Mouse (Mus musculus) forebrain, embryonic 12.5 days (tissue): ENCODE measurements around the gene Lsm14a. TPM values are rescaled to one million over a fixed set of nuclear protein-coding genes. Genes with fewer than 3 reads are reported as not detected.

Source experiments
- ATAC-seq: fragments of 200-750 bp; cut with Nextera tagmentation; 2 replicates; pipeline ENCODE4 v1.8.0; 2017; ENCODE audit warnings: moderate TSS enrichment; ENCODE audit not compliant: low FRiP score
- H3K27ac ChIP-seq: fragments of 300-500 bp; sonication (generic); 2 replicates; pipeline ENCODE4 v1.5.1; 2016; ENCODE audit warnings: mild to moderate bottlenecking
- H3K27me3 ChIP-seq: fragments of 300-500 bp; sonication (generic); 2 replicates; pipeline ENCODE4 v1.6.1; 2016; ENCODE audit warnings: mild to moderate bottlenecking
- H3K36me3 ChIP-seq: fragments of 300-500 bp; sonication (generic); replicated peaks from 2 replicates; pipeline ENCODE4 v1.6.1; 2016; ENCODE audit warnings: mild to moderate bottlenecking
- H3K4me1 ChIP-seq: fragments of 300-500 bp; sonication (generic); 2 replicates; pipeline ENCODE4 v1.6.1; 2016
- H3K4me2 ChIP-seq: fragments of 300-500 bp; sonication (generic); 2 replicates; pipeline ENCODE4 v1.6.1; 2016; ENCODE audit warnings: mild to moderate bottlenecking, moderate library complexity
- H3K4me3 ChIP-seq: fragments of 300-500 bp; sonication (generic); replicated peaks from 2 replicates; pipeline ENCODE4 v1.5.1; 2016; ENCODE audit warnings: mild to moderate bottlenecking
- H3K9ac ChIP-seq: fragments of 300-500 bp; sonication (generic); 2 replicates; pipeline ENCODE4 v1.6.1; 2016; ENCODE audit warnings: mild to moderate bottlenecking
- H3K9me3 ChIP-seq: fragments of 300-500 bp; sonication (generic); 2 replicates; pipeline ENCODE4 v1.6.1; 2016
- WGBS: fragments of 180-500 bp; shearing (Covaris S2); methylation state at CpG from one replicate; pipeline ENCODE4 v1.1.7; 2016; 5-methylcytosine and 5-hydroxymethylcytosine counted together
- polyA plus RNA-seq: library from polyadenylated mRNA; unstranded; fragments of >200 nt; fragmentation: Nextera tagmentation; extraction: Ambion mirVana; gene quantifications from 2 replicates; pipeline ENCODE4 v1.2.1, GENCODE M21; 2016

The Lsm14a gene
- polyA plus RNA-seq, 1 experiment from 2014 or later: 115 TPM

DNA sequence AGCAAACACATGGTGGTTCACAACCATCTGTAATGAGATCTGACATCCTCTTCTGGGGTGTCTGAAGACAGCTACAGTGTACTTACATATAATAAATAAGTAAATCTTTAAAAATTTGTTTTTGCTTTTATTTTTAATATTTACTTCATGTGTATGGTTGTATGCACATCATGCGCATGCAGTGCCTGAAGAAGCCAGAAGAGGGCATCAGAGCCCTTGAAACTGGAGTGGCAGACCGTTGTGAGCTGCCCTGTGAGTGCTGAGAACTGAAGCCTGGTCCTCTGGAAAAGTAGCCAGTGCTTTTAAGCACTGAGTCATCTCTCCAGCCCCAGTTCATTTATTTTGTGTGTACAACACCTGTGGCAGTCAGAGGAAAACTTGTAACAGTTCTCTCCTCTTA lies 69.1 kb downstream of the Lsm14a start:
- Histone ChIP-seq H3K4me1 (0 out of 2 replicates have a peak, but pooled peaks cover 5% of the 10 kb centered on the region), H3K4me3 (no peak overlapping the region), H3K4me2 (no peak overlapping the region), H3K9ac (no peak overlapping the region), H3K36me3 (no peaks in the 10 kb centered on the region), H3K9me3 (no peaks in the 10 kb centered on the region), H3K27ac (no peak overlapping the region), H3K27me3 (no peaks in the 10 kb centered on the region)
- ATAC-seq: no peak
- WGBS: 93% methylated on average over 2 of the region's 2 CpGs

- no peaks in the 10 kb centered on the region for H3K36me3 ChIP-seq
- WGBS: 89% methylated on average over 8 of the region's 8 CpGs
- no peak overlapping the region for H3K27ac ChIP-seq
- H3K4me3 ChIP-seq: no peak overlapping the region
- H3K9ac ChIP-seq: no peak overlapping the region
- H3K4me2 ChIP-seq: no peak overlapping the region
- H3K4me1 ChIP-seq: 0 out of 2 replicates have a peak, but pooled peaks cover 5% of the 10 kb centered on the region
- ATAC-seq: no peak
- H3K9me3 ChIP-seq: no peaks in the 10 kb centered on the region
- H3K27me3 ChIP-seq: no peaks in the 10 kb centered on the region
Measured at GRCm38 (mm10) chr7:34323351-34323750, 69.8 kb downstream of the Lsm14a start.

DNA sequence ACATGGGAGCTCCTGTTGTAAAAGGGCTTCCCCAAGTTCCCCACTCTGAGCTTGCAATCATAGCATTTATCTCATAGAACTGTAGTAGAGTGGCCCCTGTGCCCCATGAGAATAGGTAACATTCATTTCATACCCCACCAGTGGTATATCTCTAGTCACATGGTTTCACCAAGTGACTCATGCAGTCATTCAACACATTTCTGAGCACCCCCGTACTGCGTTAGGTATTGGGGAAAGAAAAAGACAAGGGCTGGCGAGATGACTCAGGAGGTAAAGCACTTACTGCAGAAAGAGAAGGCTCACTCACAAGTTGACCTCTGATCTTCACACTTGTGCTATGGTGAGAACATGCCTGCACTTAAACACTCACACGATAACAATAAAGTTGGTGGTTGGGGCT lies 71.2 kb downstream of the Lsm14a start:
- Histone ChIP-seq H3K4me3 (no peak overlapping the region), H3K27ac (no peak overlapping the region), H3K27me3 (no peaks in the 10 kb centered on the region), H3K36me3 (no peaks in the 10 kb centered on the region), H3K4me2 (no peak overlapping the region), H3K9ac (no peak overlapping the region), H3K9me3 (no peaks in the 10 kb centered on the region), H3K4me1 (0 out of 2 replicates have a peak, but pooled peaks cover 5% of the 10 kb centered on the region)
- WGBS: 91% methylated on average over 4 of the region's 4 CpGs
- no peak for ATAC-seq

GRCm38 (mm10) chr7:34321119-34321518 lies 72.0 kb downstream of the Lsm14a start:
- no peaks in the 10 kb centered on the region for H3K9me3 ChIP-seq
- no peak overlapping the region for H3K9ac ChIP-seq
- no peak overlapping the region for H3K4me3 ChIP-seq
- no peak for ATAC-seq
- H3K36me3 ChIP-seq: no peaks in the 10 kb centered on the region
- 84% methylated on average over 5 of the region's 5 CpGs for WGBS
- H3K27me3 ChIP-seq: no peaks in the 10 kb centered on the region
- H3K4me1 ChIP-seq: 0 out of 2 replicates have a peak, but pooled peaks cover 5% of the 10 kb centered on the region
- no peak overlapping the region for H3K4me2 ChIP-seq
- H3K27ac ChIP-seq: no peak overlapping the region

DNA sequence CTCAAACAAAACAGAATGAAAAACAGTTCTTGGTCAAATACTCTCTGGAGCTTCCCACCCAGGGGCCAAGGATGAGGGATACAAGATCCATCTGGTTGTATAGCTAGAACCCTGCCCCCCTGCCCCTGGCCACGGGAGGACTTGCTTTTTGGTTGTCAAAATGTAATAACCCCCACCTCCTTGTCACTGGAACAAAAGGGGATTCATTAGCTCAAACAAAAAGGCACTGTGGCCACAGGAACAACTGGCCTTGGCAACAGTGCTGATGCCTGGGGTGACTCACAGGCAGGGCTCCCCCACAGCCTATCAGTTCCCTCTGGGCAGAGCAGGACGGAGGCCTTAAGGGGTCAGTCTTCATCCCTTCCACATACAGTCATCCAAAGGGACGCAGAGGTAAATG lies 73.2 kb downstream of the Lsm14a start:
- Histone ChIP-seq H3K4me2 (no peak overlapping the region), H3K36me3 (no peaks in the 10 kb centered on the region), H3K27ac (no peak overlapping the region), H3K9me3 (no peaks in the 10 kb centered on the region), H3K27me3 (no peaks in the 10 kb centered on the region), H3K4me3 (no peak overlapping the region), H3K9ac (no peak overlapping the region), H3K4me1 (0 out of 2 replicates have a peak, but pooled peaks cover 5% of the 10 kb centered on the region)
- 41% methylated on average over 3 of the region's 3 CpGs for WGBS
- no peak for ATAC-seq

- ATAC-seq: no peak
- 0 out of 2 replicates have a peak, but pooled peaks cover 5% of the 10 kb centered on the region for H3K4me1 ChIP-seq
- H3K4me3 ChIP-seq: no peak overlapping the region
- no peaks in the 10 kb centered on the region for H3K36me3 ChIP-seq
- no peak overlapping the region for H3K27ac ChIP-seq
- H3K9ac ChIP-seq: no peak overlapping the region
- H3K9me3 ChIP-seq: no peaks in the 10 kb centered on the region
- no peak overlapping the region for H3K4me2 ChIP-seq
- 95% methylated on average over 2 of the region's 2 CpGs for WGBS
- no peaks in the 10 kb centered on the region for H3K27me3 ChIP-seq
Measured at GRCm38 (mm10) chr7:34319123-34319522, 74.0 kb downstream of the Lsm14a start.

DNA sequence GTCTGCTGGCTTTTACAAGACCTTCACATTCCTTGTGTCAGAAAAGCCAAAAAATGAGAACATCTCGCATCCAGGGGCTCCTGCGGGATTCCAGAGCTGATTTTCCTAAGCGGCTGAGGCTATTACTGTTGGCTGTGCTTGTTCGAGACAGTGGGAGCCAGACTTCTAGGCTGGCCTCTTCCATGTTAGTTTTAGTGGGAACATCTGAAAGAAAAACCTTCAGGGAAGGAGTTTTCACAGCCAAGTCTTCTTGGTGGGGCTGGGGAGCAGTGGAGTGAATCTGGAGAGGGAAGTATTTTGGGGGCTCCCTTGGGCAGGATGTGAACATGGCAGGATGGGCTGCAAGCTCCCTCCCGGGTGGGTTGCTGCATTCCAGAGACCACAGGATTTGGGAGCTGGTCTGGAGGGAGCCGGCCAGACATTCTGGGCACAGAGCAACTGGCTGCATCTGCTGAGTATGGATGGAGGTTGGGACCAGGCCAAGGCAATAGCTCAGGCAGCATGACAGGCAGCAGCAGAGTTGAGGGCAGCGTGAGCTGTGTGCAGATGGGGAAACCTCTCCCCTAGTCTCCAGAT lies 75.1 kb downstream of the Lsm14a start:
- H3K9me3 ChIP-seq: no peaks in the 10 kb centered on the region
- no peak overlapping the region for H3K27ac ChIP-seq
- 77% methylated on average over 7 of the region's 7 CpGs for WGBS
- no peak overlapping the region for H3K4me3 ChIP-seq
- no peak overlapping the region for H3K9ac ChIP-seq
- no peak overlapping the region for H3K4me2 ChIP-seq
- peaks cover 7% of the 10 kb centered on the region; the same call in 1 of the 2 replicates for H3K4me1 ChIP-seq
- no peak for ATAC-seq
- H3K36me3 ChIP-seq: no peaks in the 10 kb centered on the region
- no peaks in the 10 kb centered on the region for H3K27me3 ChIP-seq

DNA sequence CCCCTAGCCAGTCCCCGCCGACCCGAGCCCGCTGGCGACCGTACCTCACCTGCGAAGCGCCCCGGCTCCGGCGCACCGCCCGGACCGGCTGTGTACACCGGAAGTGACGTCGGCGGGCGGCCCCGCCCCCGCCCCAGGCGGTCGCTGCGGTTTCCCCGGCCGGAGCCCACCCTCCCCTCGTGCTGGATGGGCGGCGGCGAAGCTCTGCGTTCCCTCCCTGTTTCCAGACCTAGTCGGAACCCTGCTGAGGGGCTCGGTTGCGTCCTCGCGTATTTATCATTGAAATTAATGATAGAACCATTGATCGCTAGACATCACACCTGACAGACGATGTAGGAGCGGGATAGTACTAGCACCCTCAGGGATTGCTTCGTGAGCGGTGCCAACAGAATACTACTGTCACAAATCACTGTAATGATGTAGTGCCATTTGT lies 79.7 kb downstream of the Lsm14a start, which contains the start of gene 4931406P16Rik:
TSS of gene 4931406P16Rik (minus strand) at position 109 of the 433 bp plus-strand sequence.
- H3K9me3 ChIP-seq: no peaks in the 10 kb centered on the region
- WGBS: under 1% methylated on average over 36 of the region's 41 CpGs
- ATAC-seq: peak; percentile 98
- H3K27me3 ChIP-seq: no peaks in the 10 kb centered on the region
- peak within 1 kb of the TSS; percentile 85 for H3K27ac ChIP-seq
- peak within 1 kb of the TSS; percentile 95 for H3K9ac ChIP-seq
- no peaks in the 10 kb centered on the region for H3K36me3 ChIP-seq
- H3K4me3 ChIP-seq: peak within 1 kb of the TSS; percentile 98
- peak within 1 kb of the TSS; percentile 78 for H3K4me2 ChIP-seq
- H3K4me1 ChIP-seq: peaks cover 11% of the 10 kb centered on the region; the same call in 1 of the 2 replicates

- ATAC-seq: peak; percentile 90
- H3K9ac ChIP-seq: peak overlapping the region; percentile 95
- H3K27me3 ChIP-seq: no peaks in the 10 kb centered on the region
- no peaks in the 10 kb centered on the region for H3K9me3 ChIP-seq
- peak overlapping the region; percentile 78 for H3K4me2 ChIP-seq
- H3K4me3 ChIP-seq: peak overlapping the region; percentile 98
- peaks cover 11% of the 10 kb centered on the region; the same call in 1 of the 2 replicates for H3K4me1 ChIP-seq
- WGBS: under 1% methylated on average over 61 of the region's 73 CpGs
- H3K27ac ChIP-seq: peak overlapping the region; percentile 85
- no peaks in the 10 kb centered on the region for H3K36me3 ChIP-seq
Measured at GRCm38 (mm10) chr7:34312786-34313442, 80.2 kb downstream of the Lsm14a start.

DNA sequence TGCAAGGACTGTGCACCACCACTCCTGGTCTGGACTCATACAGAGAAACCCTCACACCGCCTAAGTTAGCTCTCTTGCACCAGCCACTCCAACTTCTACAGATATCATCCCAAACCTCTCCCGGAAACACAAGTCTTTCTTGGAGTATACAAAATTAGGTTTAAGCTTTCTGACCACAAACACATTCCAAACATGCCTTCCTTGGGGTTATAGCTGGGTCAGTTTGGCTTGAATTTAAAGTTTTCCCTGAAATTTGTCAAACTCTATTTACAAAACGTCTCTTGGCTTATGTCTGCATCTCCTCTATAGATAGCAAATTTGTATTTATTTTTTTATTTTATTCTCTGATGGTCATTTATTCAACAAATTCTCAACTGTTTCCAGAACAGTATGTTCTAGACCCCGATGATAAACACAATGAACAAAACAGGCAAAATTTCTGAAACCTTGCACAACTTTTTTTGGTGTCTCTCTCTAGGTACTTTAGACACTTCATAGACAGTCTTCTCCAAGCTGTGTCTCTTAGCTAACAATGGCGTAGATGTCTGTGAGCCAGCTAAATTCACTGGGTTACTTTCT lies 83.8 kb downstream of the Lsm14a start:
- H3K27me3 ChIP-seq: no peaks in the 10 kb centered on the region
- ATAC-seq: no peak
- WGBS: 85% methylated on average over 5 of the region's 5 CpGs
- no peaks in the 10 kb centered on the region for H3K9me3 ChIP-seq
- H3K4me1 ChIP-seq: peaks cover 11% of the 10 kb centered on the region; the same call in 1 of the 2 replicates
- no peak overlapping the region for H3K27ac ChIP-seq
- H3K9ac ChIP-seq: no peak overlapping the region
- no peak overlapping the region for H3K4me3 ChIP-seq
- no peaks in the 10 kb centered on the region for H3K36me3 ChIP-seq
- no peak overlapping the region for H3K4me2 ChIP-seq

DNA sequence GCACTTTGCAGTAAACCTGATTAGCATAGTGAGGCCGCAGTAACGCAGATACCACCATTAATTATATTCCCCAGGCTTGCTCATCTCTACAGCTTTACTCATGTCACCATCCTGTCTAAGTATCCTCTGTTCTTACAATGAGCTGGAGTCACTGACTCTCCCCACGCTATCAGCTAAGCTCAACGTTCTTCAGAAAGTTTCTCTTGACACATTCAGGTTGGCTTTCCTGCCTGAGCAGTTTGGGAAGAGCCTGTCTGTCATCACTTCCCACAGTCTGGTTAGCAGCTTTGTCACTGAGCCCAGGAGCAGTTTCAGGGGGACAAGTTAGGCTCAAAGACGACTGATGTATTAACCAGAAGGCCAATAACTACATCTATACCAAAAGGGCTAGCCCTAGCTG lies 84.5 kb downstream of the Lsm14a start:
- no peak for ATAC-seq
- Histone ChIP-seq H3K9me3 (no peaks in the 10 kb centered on the region), H3K4me3 (no peak overlapping the region), H3K27ac (no peak overlapping the region), H3K36me3 (no peaks in the 10 kb centered on the region), H3K4me1 (peaks cover 8% of the 10 kb centered on the region; the same call in 1 of the 2 replicates), H3K9ac (no peak overlapping the region), H3K27me3 (no peaks in the 10 kb centered on the region), H3K4me2 (no peak overlapping the region)
- 82% methylated on average over 5 of the region's 5 CpGs for WGBS

DNA sequence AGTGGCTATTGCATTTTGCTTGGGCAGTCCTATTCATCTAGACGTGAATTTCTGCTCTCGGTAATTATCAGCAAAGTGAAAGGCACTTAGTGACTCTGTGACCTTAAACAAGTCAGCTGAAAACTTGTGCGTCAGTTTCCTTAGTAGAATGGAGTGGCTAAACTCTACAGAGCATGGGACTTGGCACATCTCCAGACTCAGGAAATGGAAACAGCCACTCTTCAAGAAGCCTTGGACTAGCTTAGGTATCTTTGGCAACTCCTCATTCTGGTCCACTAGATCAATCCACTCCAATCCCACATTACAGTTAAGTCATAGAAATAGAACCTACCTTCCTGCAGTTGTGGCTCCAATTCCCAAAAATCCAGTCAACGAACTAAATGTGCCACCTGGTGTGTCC lies 87.7 kb downstream of the Lsm14a start:
- Histone ChIP-seq H3K36me3 (no peaks in the 10 kb centered on the region), H3K4me1 (no peaks in the 10 kb centered on the region), H3K27me3 (no peaks in the 10 kb centered on the region), H3K4me2 (no peak overlapping the region), H3K4me3 (no peak overlapping the region), H3K27ac (no peak overlapping the region), H3K9ac (no peak overlapping the region), H3K9me3 (no peaks in the 10 kb centered on the region)
- ATAC-seq: no peak
- WGBS: 78% methylated on average over 4 of the region's 4 CpGs
